Mouse (Mus musculus): Measurements from ENCODE around the gene Scgb2b17. TPM values are rescaled to one million over a fixed set of nuclear protein-coding genes. Genes with fewer than 3 reads are reported as not detected.

The Scgb2b17 gene
- not detected for total RNA-seq (2023)

GRCm38 (mm10) chr7:33056461-33056860, at the start of gene Scgb2b17:
Gene Scgb2b17 (minus strand): TSS chr7:33056561.

GRCm38 (mm10) chr7:33063149-33063548, 6.8 kb upstream of the Scgb2b17 start, which contains the start of gene Scgb1b17:
Gene Scgb1b17 (plus strand): TSS chr7:33063449.

Other genes with a start within 250 kb of the Scgb2b17 start
- not detected for gene Scgb2b15, start 226.9 kb downstream of the Scgb2b17 start, total RNA-seq (2023)
- not detected for gene Scgb1b15, start 220.0 kb downstream of the Scgb2b17 start, total RNA-seq (2023)
- gene Scgb1b17, start 6.9 kb upstream of the Scgb2b17 start, total RNA-seq (2023) = not detected
- gene Scgb2b18, start 117.3 kb upstream of the Scgb2b17 start, total RNA-seq (2023) = not detected
- not detected for gene Scgb1b18, start 129.0 kb upstream of the Scgb2b17 start, total RNA-seq (2023)
- gene Scgb2b19, start 223.8 kb upstream of the Scgb2b17 start, total RNA-seq (2023) = not detected
- not detected for gene Scgb1b19, start 230.7 kb upstream of the Scgb2b17 start, total RNA-seq (2023)

All from neutrophil, adult 59 days (primary cell).